In genomic region chr12:95667296-95667695, GRCm38 (mm10) we compare ENCODE assay signal across 16 mouse cellular contexts.
"Had no signal": no experiment of that assay in that cellular context is flagged by ENCODE, and none has a peak within 500 bp of the region (broad histone marks: within the 10 kb centered on the region; RNA-seq: fewer than 3 reads in every experiment).

No protein-coding gene starts in this region.

- H3K9me3 ChIP-seq: neural tube, embryonic 13.5 days; neural tube, embryonic 15.5 days; stomach, embryonic 15.5 days had no signal

- H3K27me3 ChIP-seq: neural tube, embryonic 13.5 days; neural tube, embryonic 15.5 days; stomach, embryonic 15.5 days had no signal

- H3K36me3 ChIP-seq: neural tube, embryonic 13.5 days; neural tube, embryonic 15.5 days; stomach, embryonic 15.5 days had no signal

- H3K9ac ChIP-seq: neural tube, embryonic 13.5 days; neural tube, embryonic 15.5 days; stomach, embryonic 15.5 days had no signal

- H3K4me1 ChIP-seq: neural tube, embryonic 13.5 days; neural tube, embryonic 15.5 days; stomach, embryonic 15.5 days had no signal

- H3K27ac ChIP-seq: neural tube, embryonic 13.5 days; neural tube, embryonic 15.5 days; stomach, embryonic 15.5 days; stomach, postnatal 0 days had no signal

- H3K4me3 ChIP-seq: neural tube, embryonic 13.5 days; neural tube, embryonic 15.5 days; stomach, embryonic 15.5 days had no signal

- DNase-seq: retina, postnatal 1 day; right cerebral cortex, adult 18-20 months; right cerebral cortex, postnatal 14 days; right cerebral cortex, postnatal 25 days; right cerebral cortex, postnatal 4 days; spleen, adult 18-20 months; thymus, adult 18-20 months; thymus, adult 2 months; thymus, postnatal 14 days; thymus, postnatal 25 days; thymus, postnatal 36 days; thymus, postnatal 4 days had no signal

- H3K4me2 ChIP-seq: neural tube, embryonic 13.5 days; neural tube, embryonic 15.5 days; stomach, embryonic 15.5 days had no signal
